Mouse (Mus musculus): ENCODE measurements around the gene Usp11.
"Not testable (repeated sequence)": the region's sequence is repeated elsewhere in the genome, so short reads cannot be mapped to it uniquely, and the experiment has no call there.

Gene Usp11

DNA sequence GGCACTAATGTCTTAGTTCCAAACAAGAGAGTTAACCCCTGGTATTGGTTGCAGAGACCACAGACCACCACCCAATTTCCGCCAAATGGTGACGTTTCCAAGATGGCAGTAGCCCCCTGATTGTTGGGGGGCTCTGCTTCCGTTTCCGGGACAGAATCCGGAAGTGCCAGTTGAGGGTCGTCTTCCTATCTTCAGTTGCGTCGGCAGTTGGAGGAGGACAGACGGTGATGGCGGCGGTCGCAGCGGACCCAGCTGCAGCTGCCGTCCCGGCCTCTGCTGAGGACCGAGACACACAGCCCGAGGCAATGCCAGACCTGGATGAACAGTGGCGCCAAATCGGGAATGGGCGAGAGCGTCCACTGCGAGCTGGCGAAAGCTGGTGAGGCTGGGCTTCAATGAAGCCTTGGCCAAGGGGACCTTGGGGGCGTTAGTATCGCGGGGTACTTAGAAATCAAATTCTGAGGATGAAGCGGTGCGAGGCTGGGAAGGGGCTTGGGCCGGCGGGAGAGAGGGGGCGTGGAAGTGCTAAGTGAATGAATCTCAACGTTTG, at the start of gene Usp11:
TSS of gene Usp11 (plus strand) at position 166 of the 550 bp plus-strand sequence.
- peak; percentile 47 for DNase-seq (ENCODE audit: low spot score)

GRCm38 (mm10) chrX:20657593-20657992, 46.1 kb upstream of the Usp11 start:
- DNase-seq (ENCODE audit: low spot score) = no peak

DNA sequence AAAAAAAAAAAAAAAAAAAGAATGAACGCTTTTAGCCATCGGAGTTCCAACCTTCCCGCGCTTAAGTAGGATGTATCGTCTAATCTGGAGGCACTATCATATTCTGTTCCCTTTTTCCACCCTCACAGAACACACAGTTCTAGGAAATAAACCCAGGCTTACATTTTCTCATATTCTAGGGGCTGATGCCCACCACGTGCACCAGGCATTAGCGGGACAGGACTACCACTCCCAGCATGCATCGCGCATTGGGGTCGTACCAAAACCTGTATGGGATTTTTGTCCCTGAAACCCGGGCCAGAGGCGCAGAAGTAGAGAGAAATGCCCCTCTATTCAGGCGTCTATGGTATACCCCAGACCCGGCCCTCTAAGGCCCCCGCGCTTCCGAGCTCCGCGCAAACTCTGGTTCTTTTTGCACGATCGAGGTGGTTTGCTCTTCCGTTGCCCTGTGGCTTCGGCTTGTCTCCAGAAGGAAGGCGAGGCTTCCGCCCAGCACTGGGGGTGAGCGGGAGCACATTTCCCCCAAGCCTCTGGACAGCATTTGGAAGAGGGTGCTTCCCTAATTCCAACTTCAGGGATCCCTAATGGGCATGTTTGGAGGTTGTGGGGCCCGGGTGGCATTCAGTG, 45.6 kb upstream of the Usp11 start, which contains the start of gene Uba1:
TSS of gene Uba1 (plus strand) at position 301 of the 627 bp plus-strand sequence.
- peak; percentile 80 for DNase-seq (ENCODE audit: low spot score)

GRCm38 (mm10) chrX:20658891-20659406, 44.8 kb upstream of the Usp11 start:
- no peak for DNase-seq (ENCODE audit: low spot score)

- no peak for DNase-seq (ENCODE audit: low spot score)
Measured at GRCm38 (mm10) chrX:20662317-20662715, 41.4 kb upstream of the Usp11 start.

- DNase-seq (ENCODE audit: low spot score) = peak; percentile 85
Measured at GRCm38 (mm10) chrX:20662716-20663443, 40.8 kb upstream of the Usp11 start.

- DNase-seq (ENCODE audit: low spot score) = no peak
Measured at GRCm38 (mm10) chrX:20663444-20663790, 40.3 kb upstream of the Usp11 start.

GRCm38 (mm10) chrX:20687519-20688067, 16.1 kb upstream of the Usp11 start, which contains the start of gene Cdk16:
Cdk16 (plus strand) TSS chrX:20687954.
- DNase-seq (ENCODE audit: low spot score) = peak; percentile 90

- DNase-seq (ENCODE audit: low spot score) = peak; percentile 87
Measured at GRCm38 (mm10) chrX:20688068-20688547, 15.6 kb upstream of the Usp11 start.

GRCm38 (mm10) chrX:20688615-20689014, 15.1 kb upstream of the Usp11 start:
- peak; percentile 77 for DNase-seq (ENCODE audit: low spot score)

DNA sequence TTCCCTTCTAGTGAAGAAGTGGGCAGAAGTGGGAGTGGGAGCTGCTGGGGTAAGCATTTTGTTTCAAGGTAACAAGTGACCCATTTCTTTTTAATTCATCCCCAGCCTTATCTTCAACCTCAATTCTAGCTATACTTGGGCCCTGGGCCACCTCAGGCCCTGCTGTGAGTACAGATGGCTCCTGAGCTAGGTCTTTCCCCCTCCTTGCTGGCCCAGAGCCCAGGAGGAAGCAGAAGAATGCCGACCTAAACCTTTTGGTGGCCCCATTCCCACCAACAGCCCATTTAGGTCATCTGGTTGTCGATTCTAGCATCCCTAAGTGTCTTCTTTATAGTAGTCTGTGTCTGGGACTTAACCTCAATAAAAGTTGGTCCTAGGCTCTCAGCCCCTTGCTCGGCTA, 12.1 kb upstream of the Usp11 start:
- no peak for DNase-seq (ENCODE audit: low spot score)

- no peak for DNase-seq (ENCODE audit: low spot score)
Measured at GRCm38 (mm10) chrX:20692616-20693015, 11.1 kb upstream of the Usp11 start.

DNA sequence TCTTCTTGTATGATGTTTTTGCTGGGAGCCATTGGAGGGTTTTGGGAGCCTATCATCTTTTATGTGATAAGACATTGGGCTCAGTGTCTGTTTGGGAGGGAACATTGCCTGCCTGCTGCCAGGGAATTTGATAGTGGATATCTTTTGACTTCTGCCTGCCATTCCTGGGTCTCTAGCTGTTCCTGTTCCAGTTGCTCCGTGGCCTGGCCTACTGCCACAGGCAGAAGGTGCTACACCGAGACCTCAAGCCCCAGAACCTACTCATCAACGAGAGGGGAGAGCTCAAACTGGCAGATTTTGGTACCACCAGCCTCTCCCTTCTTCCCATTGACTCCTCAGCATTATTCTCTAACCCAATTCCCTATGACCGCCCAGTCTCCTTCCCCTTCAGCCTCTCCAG, 7.9 kb upstream of the Usp11 start:
- no peak for DNase-seq (ENCODE audit: low spot score)

DNA sequence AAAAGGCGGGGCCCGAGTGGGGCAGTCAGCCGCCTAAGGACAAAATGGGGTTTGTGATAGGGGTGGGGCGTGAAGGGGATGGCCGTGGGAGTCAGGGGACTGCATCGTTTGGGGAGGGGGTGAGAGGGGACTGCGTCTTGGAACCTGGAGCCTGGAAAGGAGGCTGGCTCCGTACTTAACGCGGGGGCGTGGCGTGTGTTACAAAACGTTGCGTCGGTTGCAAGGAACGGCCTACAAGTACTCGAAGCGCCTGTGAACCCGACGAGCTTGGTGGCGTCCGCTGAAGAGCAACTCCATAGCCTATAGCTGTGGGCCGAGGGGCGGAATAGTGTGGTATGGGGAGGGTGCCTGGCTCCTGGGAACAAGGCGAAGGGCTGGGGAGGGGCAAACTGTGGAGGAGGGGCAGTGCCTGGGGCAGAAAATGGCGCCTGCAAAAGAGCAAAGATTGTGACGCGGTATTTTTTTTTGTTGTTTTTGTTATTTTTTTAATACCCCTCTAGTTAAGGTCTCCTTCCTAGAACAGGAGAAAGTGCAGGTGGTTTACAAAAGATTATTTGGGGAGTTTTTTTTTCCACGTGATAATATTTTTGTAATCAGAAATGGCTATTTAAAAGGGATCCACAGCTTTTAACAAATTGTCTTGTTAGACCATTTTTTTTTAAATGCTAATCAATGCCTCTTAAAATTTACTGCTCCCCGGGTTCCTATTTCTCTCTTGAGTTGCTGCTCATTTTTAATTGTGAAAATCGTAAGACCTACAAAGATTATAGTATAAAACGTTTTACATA, 783 bp downstream of the Usp11 start:
- peak; percentile 88 for DNase-seq (ENCODE audit: low spot score)

DNA sequence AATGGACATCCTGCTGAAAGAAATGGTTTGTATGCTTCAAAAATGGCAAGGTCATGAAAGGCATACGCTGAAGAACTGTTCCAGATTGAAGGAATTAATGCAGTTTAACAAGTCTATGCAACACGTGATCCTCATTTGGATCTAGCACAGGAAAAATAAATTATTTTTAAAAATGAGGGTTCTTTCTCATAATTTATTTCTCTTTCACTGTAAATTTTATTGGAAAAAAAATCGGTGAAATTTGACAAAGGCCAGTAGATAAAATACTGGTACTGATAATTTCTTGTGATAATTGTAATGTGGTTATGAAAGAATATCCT, 1.3 kb downstream of the Usp11 start:
- DNase-seq (ENCODE audit: low spot score) = no peak

DNA sequence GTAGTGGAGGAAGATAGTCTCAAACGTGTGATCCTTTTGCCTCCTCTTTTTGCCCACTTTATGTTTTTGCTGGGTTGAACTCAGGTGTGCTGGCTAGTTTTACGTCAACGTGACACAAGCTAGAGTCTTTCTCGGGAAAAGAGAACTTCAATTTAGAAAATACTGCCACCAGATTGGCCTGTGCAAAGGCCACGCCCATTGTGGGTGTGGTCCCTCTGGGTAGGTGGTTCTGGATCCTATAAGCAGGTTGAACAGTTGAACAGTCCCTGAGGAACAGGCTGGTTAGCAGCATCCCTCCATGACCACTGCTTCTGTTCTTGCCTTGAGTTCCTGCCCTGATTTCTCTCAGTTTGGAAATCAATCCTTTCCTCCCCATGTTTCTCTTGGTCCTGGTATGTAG, 25.0 kb downstream of the Usp11 start:
- DNase-seq (ENCODE audit: low spot score) = no peak

DNA sequence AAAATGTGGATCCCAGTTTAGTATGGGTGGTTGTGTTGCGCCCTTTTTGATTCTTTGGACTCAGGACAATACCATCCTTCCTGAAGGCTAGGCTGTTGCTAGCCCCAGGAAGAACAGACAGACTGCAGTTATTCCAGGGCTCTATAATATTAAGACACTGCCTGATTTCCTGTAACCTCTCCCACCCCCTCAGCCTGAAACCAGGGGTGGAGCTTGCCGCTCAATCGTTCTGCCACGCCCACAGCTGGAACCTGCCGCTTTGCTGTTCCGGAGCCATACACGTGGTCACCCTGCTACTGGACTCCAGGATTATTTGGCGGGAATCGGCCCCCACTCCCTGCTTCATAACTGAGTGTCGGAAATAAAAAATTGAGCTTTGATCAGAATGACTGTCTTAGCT, 26.3 kb downstream of the Usp11 start:
- DNase-seq (ENCODE audit: low spot score) = not testable (repeated sequence)

GRCm38 (mm10) chrX:20736479-20736878, 32.8 kb downstream of the Usp11 start:
- DNase-seq (ENCODE audit: low spot score) = no peak

DNA sequence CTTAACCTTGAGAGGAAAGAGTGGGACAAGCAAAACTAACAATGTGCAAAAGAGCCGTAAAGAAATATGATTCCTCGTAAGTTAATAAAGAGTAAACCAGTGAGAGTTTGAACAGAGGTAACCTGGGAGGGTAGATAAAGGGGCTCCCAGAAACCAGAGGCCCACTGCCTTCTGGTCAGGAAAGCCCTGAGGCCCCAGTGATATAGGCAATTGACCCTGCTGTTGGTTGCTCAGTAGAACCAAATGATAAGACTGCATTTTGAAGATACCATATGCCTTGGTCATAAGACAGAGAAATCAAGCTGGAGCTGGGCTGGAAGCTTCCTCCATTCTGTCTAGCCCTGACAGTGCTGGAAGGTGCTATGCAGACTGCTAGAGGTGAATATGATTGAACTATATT, 45.1 kb downstream of the Usp11 start:
- DNase-seq (ENCODE audit: low spot score) = no peak

DNA sequence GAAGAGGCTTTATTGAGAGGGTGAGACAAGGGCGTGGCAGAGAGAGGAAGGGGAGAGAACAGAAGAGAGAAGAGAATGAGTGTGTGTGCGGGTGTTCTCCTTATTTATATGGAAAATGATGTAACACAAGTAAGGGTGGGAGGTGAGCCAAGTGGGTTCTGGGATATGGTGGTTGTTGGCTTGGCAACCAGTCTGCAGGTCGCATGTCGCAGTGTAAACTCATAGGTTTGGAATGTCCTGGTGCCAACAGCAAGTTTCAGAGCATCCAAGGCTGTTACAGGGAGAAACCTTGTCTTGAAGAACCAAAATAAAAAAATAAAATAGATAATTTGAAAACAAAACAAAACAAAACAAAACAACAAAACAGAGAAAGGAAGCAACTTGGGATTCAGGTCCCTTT, 57.5 kb downstream of the Usp11 start:
- no peak for DNase-seq (ENCODE audit: low spot score)

Measured in yolk sac, embryonic 10.5 days (tissue).